Mouse (Mus musculus) MEL-GATA-1-ER (cell line): ENCODE measurements around the gene Slc6a21.

ENCODE experiments used
- DNase-seq: peaks from one replicate; pipeline ENCODE4 v3.0.0-alpha.2; 2012; ENCODE audit warnings: low read depth; ENCODE audit errors: extremely low read depth

Slc6a21 gene

DNA sequence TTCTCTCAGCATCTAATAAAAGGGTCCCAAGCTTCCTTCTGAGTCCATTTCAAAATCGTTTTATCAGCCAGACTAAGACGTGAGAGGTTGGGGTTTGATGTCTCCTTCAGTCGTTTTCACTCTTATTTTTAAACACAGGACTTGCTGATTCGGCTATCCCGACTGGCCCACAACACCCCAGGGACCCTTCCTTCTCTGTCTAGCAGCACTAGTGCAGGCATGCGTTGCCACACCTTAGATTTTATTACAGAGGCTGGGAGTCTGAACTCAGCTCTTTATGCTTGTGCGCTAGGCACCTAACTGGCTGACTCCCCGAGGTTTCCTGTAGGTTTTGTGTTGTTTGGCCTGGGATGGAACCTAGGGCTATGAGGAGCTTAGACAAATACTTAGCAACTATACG, 36.2 kb downstream of the Slc6a21 start:
- DNase-seq: no peak

DNA sequence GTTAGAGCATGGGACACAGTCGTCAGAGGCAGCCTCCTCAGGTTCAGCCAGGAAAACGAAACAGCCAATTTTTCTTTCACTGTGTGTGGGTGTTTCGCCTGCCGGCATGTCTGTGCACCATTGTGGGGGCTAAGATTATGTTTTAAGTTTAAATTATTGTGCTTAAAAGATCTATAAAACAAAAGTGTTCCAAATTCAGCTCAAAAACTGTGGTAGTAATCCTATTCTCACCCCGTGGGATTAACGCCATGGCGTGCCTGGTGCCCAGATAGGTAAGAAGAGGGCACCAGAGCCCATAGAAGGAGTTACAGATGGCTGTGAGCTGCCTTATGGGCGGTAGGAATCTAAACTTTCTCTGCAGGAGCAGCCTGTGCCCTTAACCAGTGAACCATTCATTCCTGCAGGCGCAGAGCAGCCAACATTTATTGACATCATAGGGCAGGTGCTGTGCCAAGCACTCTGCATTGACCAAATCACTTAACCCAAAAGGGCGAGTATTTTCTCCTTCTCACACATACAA, 37.9 kb downstream of the Slc6a21 start:
- no peak for DNase-seq

DNA sequence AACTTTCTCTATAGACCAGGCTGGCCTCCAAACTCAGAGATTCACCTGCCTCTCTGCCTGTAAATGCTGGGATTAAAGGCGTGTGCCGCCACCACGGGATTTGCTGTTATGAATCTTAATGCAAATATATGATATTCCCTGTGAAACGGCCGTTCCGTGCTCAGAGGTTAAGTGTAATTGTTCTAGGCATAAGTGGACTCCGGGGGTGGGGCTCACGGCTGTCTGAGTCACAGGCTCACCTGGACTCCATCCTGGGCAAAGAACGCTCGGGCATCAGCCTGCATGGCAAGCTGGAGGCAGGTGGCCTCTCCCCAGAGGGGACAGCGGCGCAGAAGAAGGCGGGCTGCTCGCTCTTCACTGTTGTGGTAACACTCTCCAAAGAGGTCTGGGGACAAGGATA, 39.2 kb downstream of the Slc6a21 start:
- DNase-seq: no peak

DNA sequence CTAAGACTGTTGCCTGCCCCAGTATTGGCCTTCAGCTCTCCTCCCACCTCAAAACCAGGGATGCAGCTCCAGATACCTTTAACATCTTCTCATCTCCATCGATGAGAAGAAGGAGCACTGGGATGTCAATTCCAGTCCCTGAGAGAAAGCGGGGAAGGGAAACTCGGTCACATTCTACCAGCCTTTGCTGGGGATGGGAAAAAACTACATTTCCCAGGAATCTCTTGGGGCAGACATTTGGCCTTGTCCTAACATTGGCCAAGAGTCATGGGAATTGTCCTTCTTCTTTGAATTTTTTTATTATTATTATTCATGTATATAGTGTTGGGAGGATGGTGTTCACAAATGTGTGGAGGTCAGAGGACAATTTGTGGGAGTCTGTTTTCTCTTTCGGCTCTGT, 44.9 kb downstream of the Slc6a21 start:
- no peak for DNase-seq

DNA sequence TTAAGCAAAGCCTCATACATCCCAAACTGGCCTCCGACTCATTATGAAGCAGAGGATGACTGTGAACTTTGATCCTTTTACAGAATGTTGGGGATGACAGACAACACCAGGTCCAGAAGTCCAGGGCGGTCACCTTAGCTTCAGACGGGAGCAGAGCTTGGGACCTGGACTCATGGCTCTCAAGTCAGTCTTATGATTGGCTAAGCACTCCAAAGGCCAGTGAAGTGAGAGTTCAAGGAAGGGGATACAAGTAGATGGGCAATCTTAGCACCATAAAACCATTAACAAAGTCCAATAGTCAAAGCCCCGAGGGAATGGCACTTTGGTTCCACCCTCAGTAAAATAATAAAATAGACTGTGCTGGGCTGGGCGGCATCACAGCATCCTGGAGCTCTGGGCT, 45.8 kb downstream of the Slc6a21 start:
- no peak for DNase-seq

DNA sequence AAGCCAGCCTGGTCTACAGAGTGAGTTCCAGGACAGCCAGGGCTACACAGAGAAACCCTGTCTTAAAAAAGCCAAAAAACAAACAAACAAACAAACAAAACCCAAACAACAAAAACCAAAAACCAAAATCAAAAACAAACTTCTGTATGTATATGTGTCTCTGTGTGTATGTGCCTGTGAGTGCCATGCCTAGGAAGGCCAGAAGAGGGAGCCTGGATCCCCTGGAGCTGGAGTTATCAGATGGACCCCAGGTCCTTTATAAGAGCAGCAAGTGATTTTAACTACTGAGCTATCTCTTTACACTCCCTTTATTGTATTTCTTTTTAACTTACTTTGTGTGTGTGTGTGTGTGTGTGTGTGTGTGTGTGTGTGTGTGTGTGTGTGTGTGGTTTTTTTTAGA, 48.5 kb downstream of the Slc6a21 start:
- no peak for DNase-seq

DNA sequence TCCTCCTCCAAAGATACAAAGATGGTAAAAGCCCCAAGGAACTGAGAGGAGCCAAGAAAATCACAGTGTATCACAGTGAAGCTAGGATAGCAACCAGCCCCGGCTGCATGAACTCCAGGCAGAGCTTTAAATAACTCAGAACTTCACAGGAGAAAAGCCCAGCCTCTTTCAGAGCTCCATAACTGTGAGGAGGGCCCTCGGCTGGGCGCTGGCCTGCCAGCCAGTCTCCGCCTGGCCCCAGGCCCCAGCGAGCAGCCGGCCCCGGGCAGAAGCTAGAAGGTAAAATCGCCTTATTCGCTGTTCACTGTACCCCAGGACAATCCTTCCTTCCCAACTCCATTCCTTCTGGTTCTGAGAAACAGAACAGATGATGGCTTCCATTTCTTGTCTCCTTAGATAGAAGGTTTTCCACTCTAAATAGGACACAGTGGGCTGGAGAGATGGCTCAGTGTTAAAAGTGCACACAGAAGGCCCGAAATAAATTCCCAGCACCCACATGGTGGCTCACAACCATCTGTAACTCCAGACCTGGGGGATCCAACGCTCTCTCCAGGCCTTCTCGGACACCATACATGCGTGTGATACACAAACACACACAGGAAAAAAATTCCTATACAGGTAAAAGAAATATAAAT, 51.6 kb downstream of the Slc6a21 start:
- no peak for DNase-seq

DNA sequence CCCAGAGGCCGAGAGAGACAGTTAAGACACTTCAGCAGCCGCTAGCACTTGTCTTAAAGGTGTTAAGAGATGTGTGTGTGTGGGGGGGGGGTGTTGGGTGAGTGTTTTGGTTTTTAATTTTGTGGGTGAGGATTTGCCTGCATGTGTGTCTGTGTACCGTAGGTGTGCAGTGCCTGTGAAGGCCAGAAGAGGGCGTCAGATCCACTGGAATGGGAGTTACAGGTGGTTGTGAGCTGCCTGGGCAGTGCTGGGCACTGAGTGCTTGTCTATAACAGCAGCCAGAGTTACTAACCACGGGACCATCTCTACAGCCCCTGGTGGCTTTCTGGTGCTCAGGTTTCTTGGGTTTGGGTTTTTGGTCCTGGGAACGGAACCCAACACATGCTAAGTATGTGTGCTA, 54.2 kb downstream of the Slc6a21 start:
- no peak for DNase-seq

DNA sequence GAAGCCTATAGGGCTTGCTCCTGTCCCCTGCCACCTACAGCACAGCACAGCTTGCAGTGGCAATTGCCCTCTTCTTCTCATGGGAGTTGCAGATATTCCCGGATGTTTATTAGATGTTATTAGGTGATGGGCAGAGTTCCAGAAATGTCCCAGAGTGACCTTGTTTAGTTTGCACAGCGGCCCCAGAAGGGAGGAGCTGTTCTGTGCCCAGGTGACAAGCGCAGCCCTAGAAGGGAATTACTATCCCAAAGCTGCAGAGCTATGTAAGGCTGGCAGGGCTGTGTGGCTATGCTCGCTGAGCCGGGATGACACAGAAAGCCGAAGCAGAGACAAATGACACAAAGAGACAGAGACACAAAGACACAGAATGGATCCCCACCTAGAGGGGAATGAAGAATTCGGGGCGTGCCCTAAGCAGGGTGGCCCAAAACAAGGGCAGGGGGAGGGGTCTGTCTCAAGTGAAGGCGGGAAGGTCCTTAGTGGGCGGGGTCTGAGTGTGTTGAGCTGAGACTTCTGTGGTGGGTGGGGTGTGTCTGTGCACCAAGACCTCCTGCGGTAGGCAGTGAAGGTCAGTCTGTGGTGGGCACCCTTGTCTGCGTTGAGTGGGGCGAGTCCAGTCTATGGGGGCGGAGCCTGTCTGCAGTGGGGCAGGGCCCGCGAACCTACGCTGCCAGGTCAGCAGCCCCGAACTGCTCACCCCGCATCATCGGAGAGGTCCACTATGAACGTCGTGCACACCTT, 55.5 kb downstream of the Slc6a21 start:
- DNase-seq: no peak

DNA sequence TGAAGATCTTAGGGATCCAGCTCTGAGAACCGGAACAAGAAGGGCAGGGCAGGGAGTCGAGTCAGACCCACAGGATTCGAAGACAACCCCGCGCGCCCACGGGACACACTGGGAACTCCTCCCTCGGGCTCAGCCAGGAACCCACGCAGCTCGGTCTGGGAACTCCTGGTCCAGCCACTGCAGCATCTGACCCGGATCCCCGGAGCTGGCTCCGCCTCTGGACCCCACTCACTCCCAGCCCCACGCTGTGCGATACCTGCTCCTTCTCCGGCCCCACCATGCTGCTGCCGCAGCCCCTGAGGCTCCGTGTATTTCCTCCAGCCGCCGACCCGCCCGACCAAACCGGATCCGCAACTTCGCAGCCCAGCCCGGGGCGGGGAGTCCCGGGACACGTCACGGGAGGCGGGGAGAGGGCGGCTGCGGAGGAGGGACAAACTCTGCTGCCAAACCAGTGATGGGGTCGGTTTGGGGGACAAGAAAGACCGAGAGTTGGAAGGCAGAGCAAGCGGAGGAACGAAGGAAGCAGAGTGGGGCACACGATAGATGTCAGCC, 56.2 kb downstream of the Slc6a21 start, which contains the start of gene Trpm4:
Gene Trpm4 (minus strand): TSS at position 350 of the 552 bp plus-strand sequence.
- no peak for DNase-seq

DNA sequence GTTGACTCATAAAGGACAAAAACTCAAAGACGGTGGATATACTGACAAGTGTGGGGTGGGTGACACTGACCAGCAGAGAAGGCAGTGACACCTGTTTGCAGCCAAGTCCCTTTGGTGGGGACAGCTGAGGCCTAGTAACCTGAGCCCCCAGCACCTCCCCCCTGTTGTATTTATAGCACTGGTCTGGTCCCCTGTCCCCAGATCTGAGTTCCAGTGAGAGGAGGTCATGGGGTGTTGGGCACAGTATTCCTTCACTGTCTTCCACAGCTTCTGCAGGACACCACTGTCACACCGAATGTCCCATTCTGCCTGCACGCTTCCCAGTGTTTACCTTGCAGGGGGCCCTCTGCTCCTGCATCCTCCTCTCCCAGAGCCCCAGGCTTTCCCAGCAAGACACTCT, 57.3 kb downstream of the Slc6a21 start:
- no peak for DNase-seq

DNA sequence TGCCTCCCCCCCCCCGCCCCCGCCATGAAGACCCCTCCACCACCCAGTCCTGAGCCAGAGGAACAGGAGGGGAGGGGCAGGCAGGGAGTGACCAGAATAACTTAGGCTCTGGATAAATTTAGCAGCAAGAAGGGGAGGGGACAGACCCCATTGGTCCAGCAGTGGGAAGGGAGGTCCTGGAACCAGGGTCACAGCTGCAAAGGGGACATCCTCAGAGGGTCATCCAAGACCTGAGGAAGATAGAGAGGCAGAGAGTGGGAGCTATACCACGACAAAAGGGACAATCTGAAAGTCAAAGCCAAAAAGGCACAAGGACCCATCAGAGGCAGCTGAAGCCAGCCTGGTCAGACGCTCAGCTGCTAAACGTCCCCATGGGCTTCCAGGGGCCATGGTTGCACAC, 57.7 kb downstream of the Slc6a21 start, which contains the start of gene Hrc:
Gene Hrc (plus strand): TSS at position 235 of the 400 bp plus-strand sequence.
- no peak for DNase-seq

DNA sequence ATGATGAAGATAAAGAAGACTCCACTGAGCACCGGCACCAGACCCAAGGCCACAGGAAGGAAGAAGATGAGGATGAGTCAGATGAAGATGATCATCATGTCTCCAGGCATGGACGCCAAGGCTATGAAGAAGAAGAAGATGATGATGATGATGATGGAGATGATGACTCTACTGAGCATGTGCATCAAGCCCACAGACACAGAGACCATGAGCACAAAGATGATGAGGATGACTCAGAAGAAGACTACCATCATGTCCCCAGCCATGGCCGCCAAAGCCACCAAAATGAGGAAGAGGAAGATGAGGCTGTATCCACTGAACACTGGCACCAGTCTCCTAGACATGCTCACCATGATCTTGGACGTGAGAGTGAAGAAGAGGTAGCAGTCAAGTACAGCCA, 59.0 kb downstream of the Slc6a21 start:
- no peak for DNase-seq

DNA sequence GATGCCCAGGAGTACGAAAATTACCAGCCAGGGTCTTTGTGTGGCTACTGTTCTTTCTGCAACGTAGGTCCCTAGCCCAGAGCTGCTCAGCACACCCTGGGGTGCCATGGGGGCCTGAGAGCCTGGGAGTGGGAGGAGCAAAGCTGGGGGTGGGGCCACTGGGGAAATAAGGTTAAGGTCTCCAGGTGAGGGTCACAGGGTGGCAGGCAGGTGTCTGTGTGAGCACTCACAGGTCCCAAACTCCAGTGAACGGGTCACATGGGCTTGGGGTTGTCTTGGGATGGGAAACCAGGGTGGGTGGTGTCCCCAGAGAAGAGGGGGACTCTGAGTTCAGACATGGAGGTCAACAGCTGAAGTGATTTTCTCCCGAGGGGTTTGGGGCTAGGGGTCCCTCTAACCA, 60.2 kb downstream of the Slc6a21 start:
- no peak for DNase-seq

DNA sequence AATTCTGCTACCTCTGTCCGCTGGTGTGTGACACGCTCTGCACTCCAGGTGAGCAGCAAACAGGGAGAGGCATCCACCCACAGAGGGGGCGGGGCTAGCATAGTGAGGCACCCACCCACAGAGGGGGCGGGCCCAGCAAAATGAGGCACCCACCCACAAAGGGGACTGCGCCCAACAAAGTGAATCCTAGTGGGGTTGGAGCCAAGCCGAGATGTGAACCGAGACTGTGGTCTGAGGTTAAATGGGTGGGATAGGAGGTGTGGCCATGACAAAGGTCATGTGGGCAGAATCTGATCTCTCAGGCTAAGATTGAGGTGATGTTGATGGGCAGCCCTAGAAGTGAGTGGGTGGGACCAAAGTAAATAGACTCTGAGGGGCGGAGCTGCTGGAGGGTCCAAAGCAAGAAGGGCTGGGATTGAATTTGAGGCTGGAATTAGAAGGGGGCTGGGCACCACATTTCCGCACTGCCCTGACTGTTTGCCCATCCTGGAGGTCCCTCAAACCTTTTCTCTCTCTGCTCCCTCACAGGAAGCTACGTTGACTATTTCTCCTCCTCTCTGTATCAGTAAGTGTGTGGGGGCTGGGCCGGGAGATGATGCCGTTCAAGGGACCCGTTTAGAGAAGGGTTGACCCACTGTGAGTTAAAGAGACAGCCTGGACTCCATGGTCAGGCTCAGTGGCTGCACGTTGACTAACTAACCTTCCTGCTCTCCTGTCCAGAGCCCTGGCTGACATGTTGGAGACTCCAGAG, 61.0 kb downstream of the Slc6a21 start:
- no peak for DNase-seq
